Mouse (Mus musculus) ES-Bruce4 (cell line): ENCODE results near the gene Acin1.

ENCODE experiments used
- CTCF ChIP-seq: IDR thresholded peaks from one replicate; pipeline ENCODE4 v1.8.1; 2011; ENCODE audit warnings: low read depth, low read length
- EP300 ChIP-seq: IDR thresholded peaks from 2 replicates; pipeline ENCODE4 v1.6.1; 2011; ENCODE audit warnings: low read depth, low read length; ENCODE audit not compliant: insufficient read depth
- POLR2A ChIP-seq: IDR thresholded peaks from one replicate; pipeline ENCODE4 v1.8.1; 2011; ENCODE audit warnings: low read length; ENCODE audit not compliant: insufficient read depth

DNA sequence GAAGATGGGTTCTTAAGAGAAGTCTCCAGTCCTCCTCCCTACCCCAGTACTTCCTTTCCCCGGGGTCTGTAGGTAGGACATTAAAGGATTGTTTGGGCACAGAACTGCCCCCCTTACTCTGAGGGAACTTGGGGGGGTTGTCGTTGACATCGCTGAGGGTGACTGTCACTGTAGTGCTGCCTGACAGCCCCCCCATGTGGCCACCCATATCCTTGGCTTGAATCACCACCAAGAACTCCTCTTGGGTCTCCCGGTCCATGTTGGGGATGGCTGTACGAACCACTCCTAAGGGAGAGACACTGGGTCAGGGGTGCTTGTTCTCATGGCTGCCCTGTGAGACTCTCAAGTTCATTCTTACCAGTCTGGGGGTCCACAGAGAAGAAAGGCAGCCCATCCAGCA lies 48.5 kb downstream of the Acin1 start:
- TF ChIP-seq CTCF: peak; percentile 31
- TF ChIP-seq POLR2A: no peak
- TF ChIP-seq EP300: no peak
